Mouse (Mus musculus) forebrain, embryonic 10.5 days (tissue): ENCODE data around the gene Tcp10b. TPM values are rescaled to one million over a fixed set of nuclear protein-coding genes. Genes with fewer than 3 reads are reported as not detected.
"Not testable (repeated sequence)": the region's sequence is repeated elsewhere in the genome, so short reads cannot be mapped to it uniquely, and the experiment has no call there.

Experiments
- DNase-seq: peaks from one replicate; pipeline ENCODE4 v3.0.0-alpha.2; 2017; ENCODE audit warnings: low spot score; ENCODE audit errors: extremely low spot score
- H3K27ac ChIP-seq: fragments of 300-500 bp; sonication (generic); 2 replicates; pipeline ENCODE4 v1.5.1; 2016; ENCODE audit warnings: mild to moderate bottlenecking
- H3K27me3 ChIP-seq: fragments of 300-500 bp; sonication (generic); 2 replicates; pipeline ENCODE4 v1.6.1; 2016; ENCODE audit warnings: mild to moderate bottlenecking; ENCODE audit not compliant: poor library complexity, severe bottlenecking
- H3K36me3 ChIP-seq: fragments of 300-500 bp; sonication (generic); replicated peaks from 2 replicates; pipeline ENCODE4 v1.6.1; 2016; ENCODE audit warnings: mild to moderate bottlenecking, moderate library complexity
- H3K4me1 ChIP-seq: fragments of 300-500 bp; sonication (generic); 2 replicates; pipeline ENCODE4 v1.6.1; 2016
- H3K4me3 ChIP-seq: fragments of 300-500 bp; sonication (generic); 2 replicates; pipeline ENCODE4 v1.5.1; 2016; ENCODE audit warnings: mild to moderate bottlenecking, moderate library complexity
- H3K9me3 ChIP-seq: fragments of 300-500 bp; sonication (generic); 2 replicates; pipeline ENCODE4 v1.6.1; 2016; ENCODE audit warnings: mild to moderate bottlenecking, moderate library complexity
- WGBS: fragments of 180-500 bp; shearing (Covaris S2); methylation state at CpG from one replicate; pipeline ENCODE4 v1.1.7; 2016; 5-methylcytosine and 5-hydroxymethylcytosine counted together
- polyA plus RNA-seq: library from polyadenylated mRNA; unstranded; fragments of >200 nt; fragmentation: Nextera tagmentation; extraction: Ambion mirVana; gene quantifications from 2 replicates; pipeline ENCODE4 v1.2.1, GENCODE M21; 2016

The Tcp10b gene
- not detected in 2 replicates for polyA plus RNA-seq

DNA sequence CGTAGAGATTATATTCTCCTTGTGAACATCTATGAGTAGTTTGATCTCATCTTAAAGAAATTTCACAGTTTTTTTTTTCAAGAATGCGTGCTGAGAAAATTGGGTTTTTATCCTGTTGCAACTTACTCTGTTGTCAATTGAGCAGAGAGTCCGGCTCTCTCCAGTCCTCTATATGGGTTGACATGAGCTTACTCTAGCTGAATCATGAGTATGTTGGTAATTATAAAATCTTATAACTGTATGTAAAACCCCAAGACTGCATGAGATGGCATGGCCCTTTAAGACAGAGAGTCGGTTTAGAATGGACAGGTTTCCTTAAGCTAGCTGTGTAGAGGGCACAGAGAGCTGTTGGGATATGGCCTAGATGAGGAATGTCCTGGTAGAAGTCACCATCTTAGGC, at the start of gene Tcp10b:
Gene Tcp10b, plus strand, starts transcription at position 301 of the 400 bp plus-strand sequence.
- H3K27ac ChIP-seq, H3K36me3 ChIP-seq, H3K9me3 ChIP-seq, H3K4me3 ChIP-seq, H3K4me1 ChIP-seq, DNase-seq, H3K27me3 ChIP-seq: not testable (repeated sequence)
- WGBS = 93% methylated on average over 4 of the region's 4 CpGs

DNA sequence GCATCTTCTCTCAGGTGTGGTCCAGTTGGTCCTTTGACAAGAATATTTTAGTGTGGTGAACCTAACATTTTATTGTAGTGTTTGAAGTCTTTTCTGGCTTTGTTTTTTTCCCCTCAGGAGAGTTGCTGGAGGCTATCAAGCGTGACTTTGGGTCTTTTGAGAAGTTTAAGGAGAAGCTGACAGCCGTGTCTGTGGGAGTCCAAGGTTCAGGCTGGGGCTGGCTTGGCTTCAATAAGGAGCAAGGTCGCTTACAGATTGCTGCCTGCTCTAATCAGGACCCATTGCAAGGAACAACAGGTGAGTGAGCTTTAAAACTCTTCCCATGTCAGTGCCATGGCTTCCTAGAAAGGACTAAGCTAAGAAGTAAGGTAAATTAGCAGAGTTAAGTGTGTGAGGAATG, 47.6 kb upstream of the Tcp10b start:
- WGBS = 83% methylated on average over 3 of the region's 3 CpGs

DNA sequence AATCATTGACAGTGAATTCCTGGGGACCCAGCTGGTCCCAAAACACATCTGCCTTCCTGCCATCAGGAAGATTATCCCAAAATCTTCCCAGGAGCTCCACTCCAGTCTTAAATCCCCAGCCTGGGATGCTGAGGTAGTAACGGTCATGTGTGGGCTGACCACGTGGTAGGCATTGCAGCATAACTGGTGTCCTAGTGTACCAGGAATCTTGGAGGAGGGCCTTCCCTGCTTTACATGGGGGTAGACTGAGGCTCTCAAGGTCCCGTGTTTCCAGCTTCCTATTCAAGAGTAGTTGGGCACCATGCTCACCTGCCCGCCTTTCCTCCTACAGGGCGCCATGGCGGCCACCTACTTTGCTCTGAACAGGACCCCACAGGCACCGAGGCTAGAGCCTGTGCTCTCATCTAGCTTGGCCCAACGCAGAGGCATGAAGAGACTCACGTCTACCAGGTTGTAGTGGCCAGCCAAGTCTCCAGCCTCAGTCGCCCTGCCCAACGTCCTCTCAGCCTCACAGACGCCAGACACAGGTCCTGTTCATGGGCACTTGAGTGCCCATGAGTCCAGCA, 24.2 kb upstream of the Tcp10b start:
- 92% methylated on average over 4 of the region's 12 CpGs for WGBS
- DNase-seq, H3K9me3 ChIP-seq, H3K36me3 ChIP-seq, H3K4me3 ChIP-seq, H3K4me1 ChIP-seq, H3K27ac ChIP-seq, H3K27me3 ChIP-seq: not testable (repeated sequence)

More for the DNA sequence above, 47.6 kb upstream of the Tcp10b start:
- H3K27me3 ChIP-seq = no peaks in the 10 kb centered on the region
- H3K9me3 ChIP-seq = no peaks in the 10 kb centered on the region
- H3K4me3 ChIP-seq = no peak overlapping the region
- H3K36me3 ChIP-seq = peaks cover 57% of the 10 kb centered on the region
- DNase-seq = no peak
- no peak overlapping the region for H3K27ac ChIP-seq
- peaks cover 9% of the 10 kb centered on the region for H3K4me1 ChIP-seq

DNA sequence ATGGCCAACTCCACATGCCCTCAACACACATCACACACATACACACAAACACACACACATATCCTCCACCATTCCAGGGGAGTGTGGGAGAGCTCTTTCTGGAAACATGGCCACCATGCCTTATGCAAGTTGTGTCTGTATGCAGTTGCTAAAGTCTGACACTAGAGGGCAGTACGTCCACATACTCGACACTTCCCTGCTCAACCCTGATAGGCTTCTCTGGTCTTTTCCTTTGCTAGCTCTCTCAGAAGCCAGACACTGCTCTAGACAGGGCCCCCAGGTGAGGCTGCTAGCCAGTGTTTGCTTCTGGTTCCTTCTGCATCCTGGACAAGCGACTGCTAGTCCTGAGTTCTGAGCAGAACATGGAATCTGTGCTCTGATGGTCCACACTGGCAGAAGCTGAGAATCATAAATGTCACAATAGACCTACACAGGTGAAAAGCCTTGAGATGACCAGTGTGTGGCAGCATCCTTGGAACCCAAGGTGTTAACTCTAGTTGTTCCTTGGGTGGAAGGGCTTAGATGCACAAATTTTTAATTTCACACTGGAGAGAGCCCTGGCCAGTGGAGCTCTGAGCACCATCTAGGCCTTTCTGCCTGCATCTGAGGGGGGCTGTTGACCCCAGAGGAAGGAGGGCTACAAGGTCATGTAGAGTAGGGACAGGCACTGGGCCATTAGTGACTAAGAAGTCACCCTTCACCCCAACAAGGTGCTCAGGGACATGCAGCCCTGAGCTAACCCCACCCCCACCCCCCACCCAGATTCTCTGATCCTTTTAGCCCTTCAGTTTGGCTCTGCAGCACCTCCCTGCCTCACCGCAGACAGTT, 16.8 kb upstream of the Tcp10b start:
- H3K27me3 ChIP-seq, H3K9me3 ChIP-seq, H3K36me3 ChIP-seq, H3K4me1 ChIP-seq, H3K4me3 ChIP-seq, H3K27ac ChIP-seq: not testable (repeated sequence)
- 11% methylated on average over 4 of the region's 4 CpGs for WGBS
- DNase-seq = peak; percentile 21

DNA sequence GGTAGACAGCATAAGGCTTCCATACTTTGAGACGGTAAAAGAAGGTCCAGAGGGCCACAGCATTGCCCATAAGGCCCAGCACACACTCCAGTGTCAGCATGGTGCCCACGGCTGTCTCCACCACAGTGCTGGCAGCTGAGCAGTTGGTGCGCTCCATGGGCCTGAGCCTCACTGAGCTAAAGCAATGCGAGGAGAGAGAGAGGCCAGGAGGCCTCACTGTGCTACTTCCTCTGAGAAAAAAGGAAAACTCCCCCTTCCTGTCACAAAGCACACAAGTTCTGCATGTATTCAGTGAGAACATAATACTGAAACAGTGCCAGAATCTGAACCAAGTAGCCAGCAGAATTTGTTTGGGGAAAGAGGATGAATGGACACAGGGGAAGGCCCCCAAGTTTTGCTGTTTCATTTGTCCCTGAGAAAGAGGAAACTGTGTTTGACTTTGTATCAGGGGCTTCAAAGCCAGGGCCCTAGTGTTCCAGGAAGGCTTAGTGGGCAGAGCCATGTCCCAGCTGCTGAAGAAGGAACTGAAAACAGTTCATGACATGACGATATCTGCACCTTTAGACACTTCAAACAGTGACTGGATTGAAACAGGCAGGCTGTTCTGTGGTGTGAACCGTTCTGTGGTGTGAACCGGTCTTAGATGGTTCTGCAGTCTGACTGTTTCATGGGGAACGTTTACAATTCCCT, 8.6 kb upstream of the Tcp10b start, which contains the start of gene Gpr31b:
Gene Gpr31b, minus strand, starts transcription at position 173 of the 690 bp plus-strand sequence.
- not testable (repeated sequence) for H3K4me1 ChIP-seq, DNase-seq, H3K4me3 ChIP-seq, H3K36me3 ChIP-seq, H3K27ac ChIP-seq, H3K9me3 ChIP-seq, H3K27me3 ChIP-seq
- WGBS = 100% methylated on average over 2 of the region's 8 CpGs

DNA sequence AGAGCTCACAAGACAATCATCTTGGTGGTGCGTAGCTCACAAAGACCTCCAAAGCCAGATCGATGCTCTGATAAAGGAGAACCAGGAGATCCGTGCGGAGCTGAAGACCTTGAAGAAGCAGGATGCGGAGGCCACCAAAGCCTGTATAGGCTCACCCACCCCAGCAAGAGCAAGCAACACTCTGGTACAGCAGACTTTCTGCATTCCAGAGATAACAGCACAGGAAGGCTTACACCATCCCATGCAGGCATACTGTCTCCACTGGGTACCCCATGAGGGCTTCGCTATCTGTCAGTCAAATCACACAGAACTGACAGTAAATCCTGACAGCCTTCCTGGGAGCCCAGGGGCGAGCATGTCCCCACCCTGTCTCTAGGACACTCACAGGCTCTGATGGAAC, 2.0 kb downstream of the Tcp10b start:
- not testable (repeated sequence) for H3K27me3 ChIP-seq, H3K9me3 ChIP-seq, H3K4me1 ChIP-seq, H3K4me3 ChIP-seq, H3K27ac ChIP-seq, DNase-seq, H3K36me3 ChIP-seq
- 95% methylated on average over 5 of the region's 7 CpGs for WGBS

DNA sequence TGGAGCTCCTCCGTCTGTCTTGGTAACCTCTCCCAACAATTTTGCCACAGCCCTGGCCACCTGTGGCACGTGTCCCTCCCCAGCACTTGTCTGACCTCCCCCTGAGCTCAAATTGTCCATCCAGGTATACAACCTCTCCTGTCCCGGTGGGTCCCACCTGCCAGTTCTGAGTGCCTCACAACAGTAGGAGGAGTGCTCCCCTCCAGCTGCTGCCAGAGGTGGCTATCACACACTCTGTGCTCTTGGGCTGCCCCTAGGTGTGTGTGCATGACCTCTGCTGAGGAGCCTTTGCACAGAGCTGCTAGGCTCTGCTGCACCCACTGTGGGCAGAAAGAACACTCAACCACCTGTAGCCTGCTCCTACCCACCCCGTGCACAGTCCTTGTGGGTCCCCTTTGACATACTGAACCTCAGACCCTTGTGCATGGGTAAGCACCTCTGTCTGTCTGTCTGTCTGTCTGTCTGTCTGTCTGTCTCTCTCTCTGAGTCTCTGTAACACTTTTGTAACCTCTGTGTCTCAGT, 7.0 kb downstream of the Tcp10b start:
- not testable (repeated sequence) for H3K36me3 ChIP-seq, H3K9me3 ChIP-seq, H3K4me1 ChIP-seq, H3K4me3 ChIP-seq, H3K27ac ChIP-seq, DNase-seq, H3K27me3 ChIP-seq
- WGBS = 93% methylated on average over 1 of the region's 4 CpGs

DNA sequence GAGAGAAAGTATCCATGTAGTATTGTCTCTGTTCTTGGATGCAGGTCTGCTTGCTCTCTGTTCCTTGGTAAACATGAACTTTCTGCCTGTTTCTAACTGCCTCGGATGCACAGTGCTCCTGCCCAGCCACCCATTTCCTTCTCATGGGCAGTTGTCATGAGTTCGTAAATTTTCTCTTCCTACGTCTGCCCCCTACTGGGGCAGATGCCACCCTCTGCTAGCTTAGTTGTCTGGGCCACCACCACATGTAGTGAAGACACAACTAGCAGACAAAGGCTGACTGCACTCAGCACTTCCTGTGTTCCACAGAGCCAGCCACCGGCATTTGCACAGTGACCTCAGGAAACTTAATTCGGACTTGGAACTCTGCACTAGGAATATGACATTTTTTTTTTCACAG, 8.3 kb downstream of the Tcp10b start:
- 86% methylated on average over 5 of the region's 5 CpGs for WGBS
- not testable (repeated sequence) for H3K9me3 ChIP-seq, H3K27me3 ChIP-seq, H3K4me1 ChIP-seq, H3K27ac ChIP-seq, DNase-seq, H3K36me3 ChIP-seq, H3K4me3 ChIP-seq

DNA sequence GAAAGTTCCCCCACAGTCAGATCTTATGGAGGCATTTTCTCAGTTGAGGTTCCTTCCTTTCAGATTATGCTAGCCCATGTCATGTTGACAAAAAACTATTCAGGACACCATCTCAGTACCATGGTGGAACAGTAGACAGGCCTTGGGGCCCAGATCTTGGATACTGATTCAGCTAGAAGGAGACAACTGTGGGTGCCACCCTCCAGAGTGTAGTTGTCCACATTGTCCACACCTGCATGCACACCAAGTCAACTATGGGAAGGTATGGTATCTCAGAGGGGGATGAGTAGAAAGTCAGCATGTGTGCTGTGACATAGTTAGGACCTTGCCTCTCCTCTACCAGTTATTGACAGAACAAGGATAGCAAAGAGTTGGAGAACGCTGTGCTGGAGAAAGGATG, 30.6 kb downstream of the Tcp10b start:
- WGBS = 86% methylated on average over 1 of the region's 1 CpGs
- not testable (repeated sequence) for H3K27ac ChIP-seq, H3K4me3 ChIP-seq, H3K36me3 ChIP-seq, H3K9me3 ChIP-seq, DNase-seq, H3K27me3 ChIP-seq, H3K4me1 ChIP-seq

DNA sequence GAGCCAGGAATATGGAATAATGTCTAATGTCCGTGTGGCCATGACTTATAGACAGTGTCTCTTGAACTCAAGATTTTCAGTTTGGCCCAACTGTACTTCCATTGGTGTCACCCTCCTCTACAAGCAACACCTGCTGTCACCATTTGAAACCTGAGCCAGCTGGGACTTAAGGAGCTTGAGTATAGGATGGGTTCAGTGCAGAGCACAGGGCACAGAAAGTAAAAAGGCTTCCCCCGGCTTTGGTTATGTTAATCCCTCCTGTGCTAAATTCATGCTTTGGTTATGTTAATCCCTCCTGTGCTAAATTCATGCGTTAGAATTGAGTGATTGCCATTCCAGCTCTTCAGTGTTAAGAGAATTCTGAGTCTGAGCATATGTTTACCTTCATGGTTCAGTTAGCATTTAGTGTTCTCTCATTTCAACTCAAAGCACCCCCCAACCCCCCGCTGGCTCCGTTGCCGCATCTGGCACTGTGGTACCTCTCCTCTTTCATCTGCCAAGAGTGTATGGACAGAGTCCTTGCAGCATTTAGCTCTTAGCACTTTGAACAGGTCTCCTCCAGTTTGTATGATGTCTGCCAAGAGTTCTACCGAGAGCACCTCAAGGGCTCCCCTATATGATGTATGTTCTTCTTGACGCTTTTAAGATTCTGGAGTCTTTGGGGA, 31.3 kb downstream of the Tcp10b start:
- not testable (repeated sequence) for H3K36me3 ChIP-seq, H3K4me1 ChIP-seq, H3K27me3 ChIP-seq, DNase-seq, H3K4me3 ChIP-seq, H3K27ac ChIP-seq, H3K9me3 ChIP-seq
- WGBS = 68% methylated on average over 8 of the region's 8 CpGs

DNA sequence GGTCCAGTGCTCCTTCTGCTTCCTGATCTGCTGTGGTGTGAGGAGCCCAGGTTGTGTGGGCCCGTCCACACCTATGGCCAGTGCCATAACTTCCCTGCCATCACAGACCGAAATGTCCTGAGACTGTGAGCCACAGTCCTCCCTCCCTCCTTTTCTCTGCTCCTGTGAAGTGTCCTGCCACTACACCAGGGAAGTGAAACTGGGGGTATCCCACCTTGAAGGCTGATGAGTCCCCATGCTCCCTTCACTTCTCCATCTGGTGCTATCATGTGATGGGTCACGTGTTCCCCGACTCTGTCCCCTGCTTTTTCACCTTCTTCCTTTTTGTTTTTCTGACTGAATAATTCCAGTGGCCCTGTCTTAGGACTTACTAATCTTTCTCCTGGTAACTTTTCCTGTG, 32.1 kb downstream of the Tcp10b start:
- not testable (repeated sequence) for H3K4me1 ChIP-seq, DNase-seq
- 80% methylated on average over 2 of the region's 4 CpGs for WGBS

DNA sequence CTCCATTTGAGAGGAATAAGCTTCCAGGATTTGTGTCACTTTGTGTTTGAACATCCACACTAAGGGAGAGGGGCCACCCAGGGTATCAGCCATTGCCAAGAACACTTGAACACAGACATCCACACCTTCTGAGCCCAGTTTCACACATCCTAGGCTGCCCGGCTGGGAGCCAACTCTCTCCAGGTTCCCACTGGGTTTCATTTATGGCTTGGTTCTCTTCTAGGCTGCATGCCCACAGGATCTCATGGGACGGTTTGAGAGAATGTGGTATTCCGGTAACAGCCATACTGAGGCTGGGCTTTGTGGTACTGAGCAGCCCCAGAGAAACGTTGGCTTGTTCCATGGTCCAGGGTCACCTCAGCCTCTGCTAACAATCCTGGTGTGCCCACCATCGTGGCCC, 45.7 kb downstream of the Tcp10b start:
- H3K9me3 ChIP-seq, H3K27ac ChIP-seq, H3K4me1 ChIP-seq, DNase-seq, H3K27me3 ChIP-seq, H3K36me3 ChIP-seq, H3K4me3 ChIP-seq: not testable (repeated sequence)
- 91% methylated on average over 5 of the region's 5 CpGs for WGBS

More for the DNA sequence above, 32.1 kb downstream of the Tcp10b start:
- not testable (repeated sequence) for H3K36me3 ChIP-seq, H3K9me3 ChIP-seq, H3K27ac ChIP-seq, H3K4me3 ChIP-seq, H3K27me3 ChIP-seq
